Mouse (Mus musculus): ENCODE results near the gene Dcst1. TPM values are rescaled to one million over a fixed set of nuclear protein-coding genes. Genes with fewer than 3 reads are reported as not detected.

The Dcst1 gene
- total RNA-seq, 1 experiment, result 0.09 TPM

DNA sequence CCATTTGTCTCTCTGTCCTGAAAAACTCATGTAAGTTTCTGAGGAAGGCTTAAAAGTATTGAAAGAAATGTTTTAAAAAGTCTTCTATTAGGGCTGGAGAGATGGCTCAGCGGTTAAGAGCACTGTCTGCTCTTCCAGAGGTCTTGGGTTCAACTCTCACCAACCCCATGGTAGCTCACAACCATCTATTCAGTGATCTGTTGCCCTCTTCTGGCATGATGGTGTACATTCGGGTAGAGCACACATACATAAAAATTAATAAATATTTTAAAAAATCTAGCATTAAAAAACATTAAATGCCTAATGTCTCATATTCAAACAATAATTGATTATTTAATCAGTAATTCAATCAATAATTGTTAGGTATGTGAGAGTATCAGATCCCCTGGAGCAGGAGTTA is 64.5 kb downstream of the Dcst1 start:
- no peak overlapping the region for H3K4me3 ChIP-seq (ENCODE audit: insufficient read depth in 1 of 2, low read depth in 1 of 2, low read length in 2 of 2, poor library complexity in 1 of 2, severe bottlenecking in 1 of 2)
- in situ Hi-C loops (cut with MboI; ENCODE audit: low sequenced_read_pairs in 2 of 2, unreplicated experiment in 2 of 2), result no loop called here
- H3K27ac ChIP-seq (ENCODE audit: insufficient read depth, low read depth, low read length, poor library complexity, severe bottlenecking), result no peak overlapping the region
- no peaks in the 10 kb centered on the region for H3K36me3 ChIP-seq (ENCODE audit: control insufficient read depth, insufficient read depth, low read length, poor library complexity, severe bottlenecking)
- no peak for TF ChIP-seq ZC3H11A (IDR thresholded peaks at IDR 0.05; ENCODE audit: borderline replicate concordance, low read depth, low read length)
- TF ChIP-seq MAFK (IDR thresholded peaks at IDR 0.05; ENCODE audit: insufficient read depth, low read depth, low read length), result no peak
- no peak for TF ChIP-seq CHD2 (IDR thresholded peaks at IDR 0.05; ENCODE audit: low read depth, low read length)
- TF ChIP-seq HCFC1 (IDR thresholded peaks at IDR 0.05; ENCODE audit: borderline replicate concordance, insufficient read depth, low read length), result no peak
- TF ChIP-seq ZNF384 (IDR thresholded peaks at IDR 0.05; ENCODE audit: low read depth, low read length), result no peak
- H3K9ac ChIP-seq (ENCODE audit: insufficient read depth, low read depth, low read length, poor library complexity, severe bottlenecking), result no peak overlapping the region
- DNase-seq (ENCODE audit: low read depth, low spot score), result no peak
- H3K4me1 ChIP-seq (ENCODE audit: control insufficient read depth in 2 of 2, insufficient read depth in 2 of 2, low read length in 2 of 2, poor library complexity in 1 of 2), result peaks cover 0 to 5% of the 10 kb centered on the region in 2 experiments; a peak in 1 of 4 replicates
- H3K9me3 ChIP-seq (ENCODE audit: control insufficient read depth, insufficient read depth, low read depth, low read length), result no peaks in the 10 kb centered on the region

Other genes with a start within 250 kb of the Dcst1 start
- gene Pklr, start 229.1 kb downstream of the Dcst1 start, total RNA-seq (2012; rRNA removed), result 0.85 and 0.90 TPM in 2 replicates
- 4.0 and 6.0 TPM in 2 replicates for gene Hcn3, start 205.1 kb downstream of the Dcst1 start, total RNA-seq (2012; rRNA removed)
- gene Clk2, start 200.5 kb downstream of the Dcst1 start, total RNA-seq (2012; rRNA removed), result 42.0 and 60.1 TPM in 2 replicates
- gene Scamp3, start 187.8 kb downstream of the Dcst1 start, total RNA-seq (2012; rRNA removed), result 83.2 and 102 TPM in 2 replicates
- 8.6 and 9.3 TPM in 2 replicates for gene Fam189b, start 182.1 kb downstream of the Dcst1 start, total RNA-seq (2012; rRNA removed)
- 69.3 and 89.7 TPM in 2 replicates for gene Gba, start 162.3 kb downstream of the Dcst1 start, total RNA-seq (2012; rRNA removed)
- 36.9 and 46.9 TPM in 2 replicates for gene Thbs3, start 150.1 kb downstream of the Dcst1 start, total RNA-seq (2012; rRNA removed)
- gene Mtx1, start 138.2 kb downstream of the Dcst1 start, total RNA-seq (2012; rRNA removed), result 234 and 251 TPM in 2 replicates
- 3.0 and 3.9 TPM in 2 replicates for gene Muc1, start 136.2 kb downstream of the Dcst1 start, total RNA-seq (2012; rRNA removed)
- gene Krtcap2, start 119.3 kb downstream of the Dcst1 start, total RNA-seq (2012; rRNA removed), result 113 and 134 TPM in 2 replicates
- 3.1 and 5.3 TPM in 2 replicates for gene Trim46, start 118.9 kb downstream of the Dcst1 start, total RNA-seq (2012; rRNA removed)
- gene Dpm3, start 105.9 kb downstream of the Dcst1 start, total RNA-seq (2012; rRNA removed), result 207 and 297 TPM in 2 replicates
- 17.0 and 27.0 TPM in 2 replicates for gene Slc50a1, start 94.7 kb downstream of the Dcst1 start, total RNA-seq (2012; rRNA removed)
- gene Efna1, start 84.1 kb downstream of the Dcst1 start, total RNA-seq (2012; rRNA removed), result 2.1 and 9.5 TPM in 2 replicates
- gene Efna3, start 42.3 kb downstream of the Dcst1 start, total RNA-seq (2012; rRNA removed), result 7.5 and 12.5 TPM in 2 replicates
- 24.0 and 41.9 TPM in 2 replicates for gene Efna4, start 27.2 kb downstream of the Dcst1 start, total RNA-seq (2012; rRNA removed)
- gene Adam15, start 15.3 kb downstream of the Dcst1 start, total RNA-seq (2012; rRNA removed), result 56.3 and 59.1 TPM in 2 replicates
- not detected in 2 replicates for gene Dcst2, start 3.3 kb downstream of the Dcst1 start, total RNA-seq (2012; rRNA removed)
- 11.8 and 13.0 TPM in 2 replicates for gene Zbtb7b, start 29.5 kb upstream of the Dcst1 start, total RNA-seq (2012; rRNA removed)
- not detected in 2 replicates for gene Lenep, start 37.5 kb upstream of the Dcst1 start, total RNA-seq (2012; rRNA removed)
- gene Flad1, start 46.6 kb upstream of the Dcst1 start, total RNA-seq (2012; rRNA removed), result 20.3 and 20.9 TPM in 2 replicates
- 162 and 190 TPM in 2 replicates for gene Cks1b, start 53.1 kb upstream of the Dcst1 start, total RNA-seq (2012; rRNA removed)
- gene Shc1, start 53.2 kb upstream of the Dcst1 start, total RNA-seq (2012; rRNA removed), result 66.9 and 72.0 TPM in 2 replicates
- gene Pygo2, start 65.0 kb upstream of the Dcst1 start, total RNA-seq (2012; rRNA removed), result 39.2 and 50.3 TPM in 2 replicates
- gene Pbxip1, start 71.5 kb upstream of the Dcst1 start, total RNA-seq (2012; rRNA removed), result 19.3 and 20.8 TPM in 2 replicates
- 35.0 and 38.6 TPM in 2 replicates for gene Pmvk, start 89.3 kb upstream of the Dcst1 start, total RNA-seq (2012; rRNA removed)
- 0.13 and 0.26 TPM in 2 replicates for gene Kcnn3, start 154.9 kb upstream of the Dcst1 start, total RNA-seq (2012; rRNA removed)